Mouse (Mus musculus) right cerebral cortex, adult 18-20 months (tissue): ENCODE measurements at regions not wholly inside any gene's neighbourhood (a gene's known extent, or its start where the extent isn't known, plus 50 kb on each side); places are given as distances from the start of the nearest gene placed in this dataset.

Source experiments
- DNase-seq: peaks from one replicate; pipeline ENCODE4 v3.0.0; 2022; ENCODE audit warnings: mixed read lengths

DNA sequence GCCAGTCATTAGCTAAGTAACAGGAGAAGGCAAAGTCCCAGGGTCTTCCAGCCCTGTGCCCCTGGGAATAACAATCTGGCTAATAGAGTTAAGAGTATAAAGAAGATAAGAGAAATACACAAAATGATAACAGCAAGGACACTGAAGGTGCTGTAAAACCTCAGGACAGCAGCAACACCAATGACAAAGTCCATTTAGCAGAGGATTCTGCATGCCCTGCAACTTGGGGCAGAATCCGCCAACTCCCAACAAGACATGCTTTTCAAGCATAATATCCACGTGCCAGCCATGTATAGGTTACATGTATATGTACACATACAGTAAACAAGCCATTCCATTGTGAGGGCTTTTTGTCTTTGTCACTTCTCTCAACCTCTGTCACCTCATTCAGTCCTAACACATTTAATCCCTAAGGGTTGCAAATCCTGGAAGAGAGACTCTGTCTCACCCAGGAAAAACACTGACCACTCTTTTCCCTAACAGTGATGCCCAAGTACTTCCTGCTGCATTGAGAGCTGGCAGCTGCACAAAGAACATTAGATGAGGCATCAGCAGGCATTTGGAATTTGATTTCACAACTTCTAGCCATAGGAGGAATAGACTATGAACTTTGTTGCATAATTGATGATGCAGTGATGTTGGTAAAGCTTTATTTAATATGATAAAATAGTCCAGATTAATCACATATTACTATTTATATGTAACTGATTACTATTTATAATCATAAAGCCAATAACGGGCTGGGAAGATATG lies 105.8 kb upstream of the Slc4a7 start:
- no peak for DNase-seq

DNA sequence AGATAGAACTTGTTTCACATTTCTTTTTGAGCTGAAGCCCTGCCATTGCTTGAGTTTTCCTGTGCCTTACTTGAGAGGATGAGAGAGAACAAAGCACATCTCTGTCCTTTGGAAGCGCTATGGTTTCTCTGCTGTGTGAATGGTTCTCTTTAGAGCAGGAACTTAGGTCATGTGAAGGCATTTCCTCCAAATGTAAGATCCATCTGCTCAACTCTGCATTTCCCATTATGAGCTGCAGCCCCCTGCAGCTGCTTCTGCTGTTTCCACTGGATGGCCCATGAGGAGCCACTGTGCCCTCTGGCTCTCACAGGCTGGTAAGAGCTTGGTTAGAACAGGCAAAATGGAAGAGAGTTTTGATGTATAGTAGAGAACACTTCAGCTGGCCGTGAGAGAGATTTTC lies 102.5 kb upstream of the Slc4a7 start:
- DNase-seq: no peak

- no peak for DNase-seq
Observed at GRCm38 (mm10) chr14:14599990-14600389, 102.1 kb upstream of the Slc4a7 start.

- no peak for DNase-seq
Observed at GRCm38 (mm10) chr14:14603439-14603838, 98.6 kb upstream of the Slc4a7 start.

DNA sequence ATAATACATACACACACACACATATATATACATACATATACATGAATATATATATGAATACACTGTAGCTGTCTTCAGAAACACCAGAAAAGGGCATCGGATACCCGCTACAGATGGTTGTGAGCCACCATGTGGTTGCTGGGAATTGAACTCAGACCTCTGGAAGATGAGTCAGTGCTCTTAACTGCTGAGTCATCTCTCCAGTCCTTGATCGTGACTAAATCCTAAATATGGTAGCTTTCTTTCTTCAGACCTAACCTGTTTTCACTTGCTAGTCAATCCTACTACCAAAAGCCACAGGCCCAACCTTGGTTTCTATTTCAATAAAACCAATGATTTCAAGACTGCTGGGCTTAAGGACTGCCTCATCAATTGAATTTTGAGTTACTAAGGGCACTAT lies 95.0 kb upstream of the Slc4a7 start:
- DNase-seq: no peak

GRCm38 (mm10) chr14:14612245-14612644 lies 89.8 kb upstream of the Slc4a7 start:
- no peak for DNase-seq

DNA sequence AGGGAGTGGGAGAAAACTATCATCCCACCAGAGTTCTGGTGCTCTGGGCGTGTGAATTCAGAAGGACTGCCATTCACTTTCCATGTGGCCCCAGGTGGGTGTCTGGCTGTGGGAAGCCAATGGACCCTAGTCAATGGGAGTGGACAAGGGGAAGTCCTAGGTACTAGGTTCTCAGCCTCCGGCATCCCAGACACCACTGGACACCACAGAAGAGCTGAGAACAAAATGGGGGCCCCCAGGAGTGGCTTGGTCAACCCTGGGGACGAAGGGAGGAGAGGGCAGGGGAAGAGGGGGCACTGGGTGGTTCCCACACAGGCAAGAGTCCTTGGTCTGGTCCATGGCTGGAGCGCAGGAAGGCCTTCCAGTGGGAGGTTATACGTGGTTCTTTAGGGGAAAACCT lies 81.8 kb upstream of the Slc4a7 start:
- DNase-seq: no peak

DNA sequence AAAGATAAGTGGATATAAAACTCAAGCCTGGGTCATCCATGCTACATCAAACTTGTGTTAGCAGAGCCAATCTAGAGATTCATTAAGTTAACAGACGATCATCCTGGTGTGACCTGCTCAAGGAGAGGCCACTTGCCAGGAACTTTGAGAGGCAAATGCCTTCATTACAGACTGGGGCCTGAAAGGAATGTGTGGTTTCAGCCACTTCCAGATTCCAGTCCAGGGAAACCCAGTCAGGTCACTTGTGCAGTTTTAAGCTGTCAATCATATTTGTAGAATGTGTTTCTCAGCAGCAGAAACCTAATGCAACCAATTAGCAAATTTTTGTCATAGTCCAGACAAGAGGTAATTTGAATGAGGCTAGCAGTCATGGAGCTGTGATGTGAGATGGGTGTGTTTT lies 73.4 kb upstream of the Slc4a7 start:
- DNase-seq: no peak

DNA sequence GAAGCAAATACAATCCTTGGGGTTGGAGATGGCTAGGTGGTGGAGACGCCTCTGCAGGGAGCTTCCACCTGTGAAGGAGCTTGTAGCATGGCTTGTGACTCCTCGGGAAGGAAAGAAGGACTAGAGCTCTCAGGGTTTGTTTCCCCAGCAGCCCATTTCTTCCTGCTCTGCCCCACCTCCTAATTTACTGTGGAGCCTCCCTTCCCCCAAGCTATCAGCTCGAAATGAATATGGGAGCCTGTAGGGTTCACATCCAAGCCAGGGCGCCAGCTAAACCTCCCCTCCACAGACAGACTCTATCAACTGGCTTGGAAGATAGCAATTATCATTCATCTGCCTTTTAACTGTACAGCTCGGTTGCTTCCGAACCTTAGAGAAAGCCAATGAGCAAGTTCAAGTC lies 70.3 kb upstream of the Slc4a7 start:
- DNase-seq: no peak

GRCm38 (mm10) chr14:14632471-14632870 lies 69.6 kb upstream of the Slc4a7 start:
- DNase-seq: peak; percentile 12

- peak; percentile 83 for DNase-seq
Observed at GRCm38 (mm10) chr14:14632951-14633931, 68.8 kb upstream of the Slc4a7 start.

GRCm38 (mm10) chr14:14634021-14634420 lies 68.1 kb upstream of the Slc4a7 start:
- DNase-seq: no peak

GRCm38 (mm10) chr14:14639102-14640015 lies 62.7 kb upstream of the Slc4a7 start:
- DNase-seq: no peak

- DNase-seq: peak; percentile 9
Observed at GRCm38 (mm10) chr14:14640023-14640441, 62.0 kb upstream of the Slc4a7 start.

DNA sequence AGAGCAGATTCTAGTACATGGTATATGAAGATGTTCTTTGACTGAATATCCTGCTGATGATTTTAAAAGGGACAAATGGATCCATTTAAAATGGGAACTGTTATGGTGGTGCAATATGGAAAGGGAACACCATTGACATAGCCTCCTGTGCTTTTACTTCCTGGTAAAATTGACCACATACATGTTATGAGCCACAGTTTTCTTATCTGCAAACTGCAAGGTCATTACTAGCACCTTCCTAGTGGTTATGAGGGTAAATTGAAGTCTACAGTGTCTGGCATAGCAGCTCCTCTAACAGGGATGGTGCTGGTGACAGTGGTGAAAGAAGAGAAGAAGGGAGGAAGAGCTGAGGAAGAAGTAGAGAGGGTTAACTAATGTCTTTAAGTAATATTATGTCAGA lies 61.5 kb upstream of the Slc4a7 start:
- no peak for DNase-seq

- DNase-seq: no peak
Observed at GRCm38 (mm10) chr14:14643533-14643932, 58.5 kb upstream of the Slc4a7 start.

- DNase-seq: no peak
Observed at GRCm38 (mm10) chr14:14645084-14645483, 57.0 kb upstream of the Slc4a7 start.
